Mouse (Mus musculus) urinary bladder, postnatal 25 days (tissue): ENCODE data around the gene Gphn.
"Not testable (repeated sequence)": the region's sequence is repeated elsewhere in the genome, so short reads cannot be mapped to it uniquely, and the experiment has no call there.

Experiments used
- DNase-seq: peaks from one replicate; pipeline ENCODE4 v3.0.0; 2022; ENCODE audit warnings: low spot score

Gphn gene

GRCm38 (mm10) chr12:78356472-78356871 lies 130.3 kb downstream of the Gphn start:
- no peak for DNase-seq

- DNase-seq, result no peak
Measured at GRCm38 (mm10) chr12:78389267-78389666, 163.1 kb downstream of the Gphn start.

- DNase-seq, result no peak
Measured at GRCm38 (mm10) chr12:78395297-78395696, 169.1 kb downstream of the Gphn start.

GRCm38 (mm10) chr12:78407518-78407917 lies 181.3 kb downstream of the Gphn start:
- not testable (repeated sequence) for DNase-seq

GRCm38 (mm10) chr12:78522176-78522575 lies 296.0 kb downstream of the Gphn start:
- DNase-seq, result no peak

- no peak for DNase-seq
Measured at GRCm38 (mm10) chr12:78522804-78523394, 296.7 kb downstream of the Gphn start.

GRCm38 (mm10) chr12:78537590-78537989 lies 311.4 kb downstream of the Gphn start:
- not testable (repeated sequence) for DNase-seq

GRCm38 (mm10) chr12:78550913-78551312 lies 324.7 kb downstream of the Gphn start:
- DNase-seq, result no peak

- no peak for DNase-seq
Measured at GRCm38 (mm10) chr12:78631816-78632215, 405.6 kb downstream of the Gphn start.

GRCm38 (mm10) chr12:78639466-78639865 lies 413.3 kb downstream of the Gphn start:
- no peak for DNase-seq

GRCm38 (mm10) chr12:78640086-78640485 lies 413.9 kb downstream of the Gphn start:
- no peak for DNase-seq

- no peak for DNase-seq
Measured at GRCm38 (mm10) chr12:78641220-78641619, 415.0 kb downstream of the Gphn start.

- DNase-seq, result no peak
Measured at GRCm38 (mm10) chr12:78643691-78644090, 417.5 kb downstream of the Gphn start.

GRCm38 (mm10) chr12:78645282-78645681 lies 419.1 kb downstream of the Gphn start:
- no peak for DNase-seq

- DNase-seq, result no peak
Measured at GRCm38 (mm10) chr12:78659718-78660304, 433.6 kb downstream of the Gphn start.

- DNase-seq, result no peak
Measured at GRCm38 (mm10) chr12:78678101-78678806, 452.1 kb downstream of the Gphn start.

GRCm38 (mm10) chr12:78678807-78679189 lies 452.6 kb downstream of the Gphn start:
- no peak for DNase-seq

- DNase-seq, result no peak
Measured at GRCm38 (mm10) chr12:78681048-78681447, 454.9 kb downstream of the Gphn start.

- no peak for DNase-seq
Measured at GRCm38 (mm10) chr12:78682279-78682678, 456.1 kb downstream of the Gphn start.

- no peak for DNase-seq
Measured at GRCm38 (mm10) chr12:78685669-78686215, 459.6 kb downstream of the Gphn start.

- no peak for DNase-seq
Measured at GRCm38 (mm10) chr12:78688876-78689275, 462.7 kb downstream of the Gphn start.

- no peak for DNase-seq
Measured at GRCm38 (mm10) chr12:78691325-78691724, 465.1 kb downstream of the Gphn start, which contains the start of gene Fam71d. TSS of gene Fam71d (plus strand) at chr12:78691535.

- DNase-seq, result no peak
Measured at GRCm38 (mm10) chr12:78693281-78693680, 467.1 kb downstream of the Gphn start.
